Mouse (Mus musculus): ENCODE results near the gene Zpr1. TPM values are rescaled to one million over a fixed set of nuclear protein-coding genes. Genes with fewer than 3 reads are reported as not detected.
A peak's percentile ranks its signal among the peaks of the same experiment; 100 is the strongest.
"Not testable (repeated sequence)": the region's sequence is repeated elsewhere in the genome, so short reads cannot be mapped to it uniquely, and the experiment has no call there.

Gene Zpr1
- total RNA-seq, 4 experiments from 2014 or later, result 42.2 to 44.5 (median 42.9) TPM

GRCm38 (mm10) chr9:46268343-46268873, 4.5 kb upstream of the Zpr1 start, which contains the start of gene Apoa5:
Apoa5 (plus strand) TSS chr9:46268633.
- DNase-seq, result no peak

- no peak for DNase-seq
These were observed 3.7 kb upstream of the Zpr1 start for GRCm38 (mm10) chr9:46269125-46269524.

- no peak for DNase-seq
These were observed 2.1 kb upstream of the Zpr1 start for GRCm38 (mm10) chr9:46270782-46271181.

GRCm38 (mm10) chr9:46272070-46272469, 794 bp upstream of the Zpr1 start:
- DNase-seq, result no peak

- DNase-seq, result no peak
These were observed 1.6 kb downstream of the Zpr1 start for GRCm38 (mm10) chr9:46274494-46274893.

- DNase-seq, result peak; percentile 87
These were observed 10.0 kb downstream of the Zpr1 start, which contains the start of gene Bud13 for GRCm38 (mm10) chr9:46282631-46283436. Bud13 (plus strand) TSS chr9:46283008.

- DNase-seq, result no peak
These were observed 25.5 kb downstream of the Zpr1 start for GRCm38 (mm10) chr9:46298381-46298780.

GRCm38 (mm10) chr9:46302142-46302541, 29.3 kb downstream of the Zpr1 start:
- no peak for DNase-seq

GRCm38 (mm10) chr9:46309121-46309520, 36.3 kb downstream of the Zpr1 start:
- DNase-seq, result no peak

GRCm38 (mm10) chr9:46314507-46314906, 41.6 kb downstream of the Zpr1 start:
- DNase-seq, result peak; percentile 22

- DNase-seq, result no peak
These were observed 42.1 kb downstream of the Zpr1 start for GRCm38 (mm10) chr9:46314921-46315320.

GRCm38 (mm10) chr9:46315807-46316365, 43.0 kb downstream of the Zpr1 start:
- DNase-seq, result no peak

GRCm38 (mm10) chr9:46316388-46316787, 43.5 kb downstream of the Zpr1 start:
- DNase-seq, result no peak

GRCm38 (mm10) chr9:46316909-46317308, 44.0 kb downstream of the Zpr1 start:
- no peak for DNase-seq

- no peak for DNase-seq
These were observed 45.1 kb downstream of the Zpr1 start for GRCm38 (mm10) chr9:46317957-46318356.

GRCm38 (mm10) chr9:46319886-46320285, 47.0 kb downstream of the Zpr1 start, which contains the start of gene 4931429L15Rik:
4931429L15Rik (minus strand) TSS chr9:46319986.
- DNase-seq, result not testable (repeated sequence)

- no peak for DNase-seq
These were observed 47.6 kb downstream of the Zpr1 start for GRCm38 (mm10) chr9:46320461-46320860.

GRCm38 (mm10) chr9:46326694-46327405, 54.0 kb downstream of the Zpr1 start:
- no peak for DNase-seq

- DNase-seq, result no peak
These were observed 55.1 kb downstream of the Zpr1 start for GRCm38 (mm10) chr9:46327706-46328571.

- no peak for DNase-seq
These were observed 55.8 kb downstream of the Zpr1 start for GRCm38 (mm10) chr9:46328572-46329249.

GRCm38 (mm10) chr9:46329250-46329648, 56.4 kb downstream of the Zpr1 start:
- DNase-seq, result no peak

Data from adrenal gland, adult 8-10 months (tissue).